Mouse (Mus musculus): ENCODE results near the gene Becn1.

DNA sequence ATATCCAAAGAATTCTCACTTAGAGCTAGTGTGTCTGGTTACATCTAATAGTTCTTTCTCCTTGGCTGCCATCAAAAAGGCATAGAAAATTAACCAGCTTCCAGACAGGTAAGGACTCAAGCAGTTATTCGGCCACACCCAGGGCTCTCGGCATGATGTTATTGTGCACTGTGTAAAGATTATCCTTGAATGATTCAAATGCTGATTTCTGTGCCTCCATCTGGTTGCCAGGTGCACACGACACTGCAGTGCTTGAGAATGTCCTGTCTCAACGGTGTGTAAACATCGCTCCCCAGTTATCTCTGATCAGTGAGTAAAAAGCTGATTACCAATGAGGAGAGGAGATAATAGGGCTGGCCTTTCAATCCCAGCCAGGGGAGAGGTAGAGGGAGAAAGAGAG lies 5.7 kb upstream of the Becn1 start:
- TF ChIP-seq CTCF (IDR thresholded peaks at IDR 0.05; ENCODE audit: extremely low read depth, insufficient read depth, insufficient read length, insufficient replicate concordance) (no peak), POLR2A (IDR thresholded peaks at IDR 0.05; ENCODE audit: low read depth, low read length) (no peak)
